Mouse (Mus musculus) forebrain, embryonic 11.5 days (tissue): ENCODE measurements at regions not wholly inside any gene's neighbourhood (a gene's known extent, or its start where the extent isn't known, plus 50 kb on each side); places are given as distances from the start of the nearest gene placed in this dataset.
A peak's percentile ranks its signal among the peaks of the same experiment; 100 is the strongest.

Experiments used
- ATAC-seq: fragments of 200-750 bp; cut with Nextera tagmentation; replicated peaks from 2 replicates; pipeline ENCODE4 v1.8.0; 2017; ENCODE audit warnings: moderate TSS enrichment; ENCODE audit not compliant: low FRiP score
- DNase-seq: peaks from one replicate; pipeline ENCODE4 v3.0.0-alpha.2; 2017; ENCODE audit warnings: low spot score
- H3K27ac ChIP-seq: fragments of 300-500 bp; sonication (generic); 2 replicates; pipeline ENCODE4 v1.5.1; 2014; ENCODE audit warnings: low read depth, low read length
- H3K27me3 ChIP-seq: fragments of 300-500 bp; sonication (generic); 2 replicates; pipeline ENCODE4 v1.6.1; 2014; ENCODE audit warnings: mild to moderate bottlenecking, low read length, mixed read lengths; ENCODE audit not compliant: control insufficient read depth, insufficient read depth
- H3K36me3 ChIP-seq: fragments of 300-500 bp; sonication (generic); 2 replicates; pipeline ENCODE4 v1.6.1; 2014; ENCODE audit warnings: mild to moderate bottlenecking, low read length, moderate library complexity, mixed read lengths; ENCODE audit not compliant: control insufficient read depth, insufficient read depth
- H3K4me1 ChIP-seq: fragments of 300-500 bp; sonication (generic); replicated peaks from 2 replicates; pipeline ENCODE4 v1.6.1; 2014; ENCODE audit warnings: low read length, mixed read lengths; ENCODE audit not compliant: control insufficient read depth, insufficient read depth
- H3K4me2 ChIP-seq: fragments of 300-500 bp; sonication (generic); 2 replicates; pipeline ENCODE4 v1.6.1; 2014; ENCODE audit warnings: low read depth, mild to moderate bottlenecking, low read length, moderate library complexity, mixed read lengths; ENCODE audit not compliant: severe bottlenecking
- H3K4me3 ChIP-seq: fragments of 300-500 bp; sonication (generic); 2 replicates; pipeline ENCODE4 v1.5.1; 2014; ENCODE audit warnings: low read depth, low read length
- H3K9ac ChIP-seq: fragments of 300-500 bp; sonication (generic); 2 replicates; pipeline ENCODE4 v1.6.1; 2014; ENCODE audit warnings: low read length
- H3K9me3 ChIP-seq: fragments of 300-500 bp; sonication (generic); 2 replicates; pipeline ENCODE4 v1.6.1; 2016; ENCODE audit warnings: low read length, mixed read lengths; ENCODE audit not compliant: control insufficient read depth
- WGBS: fragments of 180-500 bp; shearing (Covaris S2); extraction: QIAGEN DNeasy Blood & Tissue Kit; methylation state at CpG from one replicate; pipeline ENCODE4 v1.1.7; 2014; 5-methylcytosine and 5-hydroxymethylcytosine counted together

GRCm38 (mm10) chr9:100097028-100097427 lies 221.1 kb upstream of the Sox14 start:
- DNase-seq (peak; percentile 72), ATAC-seq (peak; percentile 76)
- H3K27me3 ChIP-seq, result peaks cover 23% of the 10 kb centered on the region
- H3K27ac ChIP-seq, result no peak overlapping the region
- no peaks in the 10 kb centered on the region; the same call in 1 of the 2 replicates for H3K9me3 ChIP-seq
- no peak overlapping the region for H3K9ac ChIP-seq
- no peaks in the 10 kb centered on the region for H3K36me3 ChIP-seq
- H3K4me3 ChIP-seq, result no peak overlapping the region
- 31% methylated on average over 2 of the region's 2 CpGs for WGBS
- H3K4me2 ChIP-seq, result no peak overlapping the region
- peaks cover 7% of the 10 kb centered on the region; the same call in 1 of the 2 replicates for H3K4me1 ChIP-seq

GRCm38 (mm10) chr9:100095559-100095959 lies 219.6 kb upstream of the Sox14 start:
- Histone ChIP-seq H3K4me2 (0 out of 2 replicates have a peak overlapping the region, but pooled peaks have one; percentile 8), H3K27me3 (peaks cover 24% of the 10 kb centered on the region), H3K9me3 (no peaks in the 10 kb centered on the region; the same call in 1 of the 2 replicates), H3K4me3 (no peak overlapping the region), H3K36me3 (no peaks in the 10 kb centered on the region), H3K9ac (no peak overlapping the region), H3K27ac (no peak overlapping the region), H3K4me1 (peaks cover 7% of the 10 kb centered on the region; the same call in 1 of the 2 replicates)
- DNase-seq (peak; percentile 62), ATAC-seq (peak; percentile 75)
- whole genome bisulfite sequencing, result 4% methylated on average over 7 of the region's 7 CpGs

GRCm38 (mm10) chr9:100094956-100095558 lies 219.1 kb upstream of the Sox14 start:
- no peak for ATAC-seq
- 43% methylated on average over 6 of the region's 6 CpGs for WGBS

GRCm38 (mm10) chr9:100071141-100071540 lies 195.2 kb upstream of the Sox14 start:
- Histone ChIP-seq H3K9me3 (no peaks in the 10 kb centered on the region), H3K4me1 (no peaks in the 10 kb centered on the region), H3K9ac (no peak overlapping the region), H3K4me2 (no peak overlapping the region), H3K27ac (no peak overlapping the region), H3K27me3 (no peaks in the 10 kb centered on the region), H3K4me3 (no peak overlapping the region), H3K36me3 (no peaks in the 10 kb centered on the region)
- WGBS, result 92% methylated on average over 5 of the region's 5 CpGs
- no peak for DNase-seq
- ATAC-seq, result no peak

More at GRCm38 (mm10) chr9:100094956-100095558, 219.1 kb upstream of the Sox14 start:
- Histone ChIP-seq H3K4me1 (peaks cover 7% of the 10 kb centered on the region; the same call in 1 of the 2 replicates), H3K4me3 (no peak overlapping the region), H3K4me2 (0 out of 2 replicates have a peak overlapping the region, but pooled peaks have one; percentile 8), H3K27me3 (peaks cover 24% of the 10 kb centered on the region), H3K9ac (no peak overlapping the region), H3K36me3 (no peaks in the 10 kb centered on the region), H3K27ac (no peak overlapping the region), H3K9me3 (no peaks in the 10 kb centered on the region; the same call in 1 of the 2 replicates)
- no peak for DNase-seq

GRCm38 (mm10) chr9:100058541-100058940 lies 182.6 kb upstream of the Sox14 start:
- no peak overlapping the region for H3K4me2 ChIP-seq
- no peaks in the 10 kb centered on the region for H3K9me3 ChIP-seq
- 86% methylated on average over 1 of the region's 1 CpGs for WGBS
- no peaks in the 10 kb centered on the region for H3K27me3 ChIP-seq
- no peak for ATAC-seq
- H3K27ac ChIP-seq, result no peak overlapping the region
- H3K4me3 ChIP-seq, result no peak overlapping the region
- DNase-seq, result no peak
- no peak overlapping the region for H3K9ac ChIP-seq
- no peaks in the 10 kb centered on the region for H3K4me1 ChIP-seq
- H3K36me3 ChIP-seq, result no peaks in the 10 kb centered on the region

- no peaks in the 10 kb centered on the region for H3K36me3 ChIP-seq
- no peaks in the 10 kb centered on the region; the same call in 1 of the 2 replicates for H3K9me3 ChIP-seq
- H3K27ac ChIP-seq, result no peak overlapping the region
- H3K4me3 ChIP-seq, result no peak overlapping the region
- peak; percentile 58 for ATAC-seq
- H3K27me3 ChIP-seq, result no peaks in the 10 kb centered on the region; the same call in 1 of the 2 replicates
- peak; percentile 67 for DNase-seq
- WGBS, result 9% methylated on average over 13 of the region's 13 CpGs
- H3K4me2 ChIP-seq, result peak overlapping the region; percentile 21; the same call in 1 of the 2 replicates
- H3K9ac ChIP-seq, result no peak overlapping the region
- H3K4me1 ChIP-seq, result no peaks in the 10 kb centered on the region
These were observed 170.3 kb upstream of the Sox14 start for GRCm38 (mm10) chr9:100046213-100046807.

GRCm38 (mm10) chr9:100045636-100046035 lies 169.7 kb upstream of the Sox14 start:
- no peak overlapping the region for H3K27ac ChIP-seq
- H3K36me3 ChIP-seq, result no peaks in the 10 kb centered on the region
- WGBS, result 14% methylated on average over 5 of the region's 5 CpGs
- DNase-seq (no peak), ATAC-seq (no peak)
- H3K4me1 ChIP-seq, result no peaks in the 10 kb centered on the region
- H3K4me3 ChIP-seq, result no peak overlapping the region
- no peak overlapping the region for H3K4me2 ChIP-seq
- H3K9ac ChIP-seq, result no peak overlapping the region
- no peaks in the 10 kb centered on the region; the same call in 1 of the 2 replicates for H3K27me3 ChIP-seq
- H3K9me3 ChIP-seq, result no peaks in the 10 kb centered on the region; the same call in 1 of the 2 replicates

- DNase-seq (no peak), ATAC-seq (no peak)
- no peak overlapping the region for H3K4me2 ChIP-seq
- H3K27me3 ChIP-seq, result no peaks in the 10 kb centered on the region; the same call in 1 of the 2 replicates
- H3K4me3 ChIP-seq, result no peak overlapping the region
- no peaks in the 10 kb centered on the region for H3K4me1 ChIP-seq
- H3K27ac ChIP-seq, result no peak overlapping the region
- 53% methylated on average over 6 of the region's 6 CpGs for WGBS
- no peaks in the 10 kb centered on the region for H3K9me3 ChIP-seq
- H3K9ac ChIP-seq, result no peak overlapping the region
- H3K36me3 ChIP-seq, result no peaks in the 10 kb centered on the region
These were observed 165.8 kb upstream of the Sox14 start for GRCm38 (mm10) chr9:100041776-100042175.
